Mouse (Mus musculus) left cerebral cortex, postnatal 36 days (tissue): ENCODE measurements at regions not wholly inside any gene's neighbourhood (a gene's known extent, or its start where the extent isn't known, plus 50 kb on each side); places are given as distances from the start of the nearest gene placed in this dataset. TPM values are rescaled to one million over a fixed set of nuclear protein-coding genes. Genes with fewer than 3 reads are reported as not detected.
"Not testable (repeated sequence)": the region's sequence is repeated elsewhere in the genome, so short reads cannot be mapped to it uniquely, and the experiment has no call there.

ENCODE experiments used
- DNase-seq, 2 experiments: peaks; one replicate each; pipeline ENCODE4 v3.0.0; 2021 to 2022; ENCODE audit warnings: low spot score in 2 of 2, mixed read lengths in 1 of 2
- intact Hi-C: fragments of 180-260 bp; cut with DNase I; formaldehyde crosslinking; loops from one replicate; pipeline ENCODE4 v1.15.1; 2025
- microRNA-seq: library from miRNA; unstranded; fragments of <30 nt; microRNA quantifications from one replicate; pipeline ENCODE4 v1.2.0, GENCODE M21; 2022

DNA sequence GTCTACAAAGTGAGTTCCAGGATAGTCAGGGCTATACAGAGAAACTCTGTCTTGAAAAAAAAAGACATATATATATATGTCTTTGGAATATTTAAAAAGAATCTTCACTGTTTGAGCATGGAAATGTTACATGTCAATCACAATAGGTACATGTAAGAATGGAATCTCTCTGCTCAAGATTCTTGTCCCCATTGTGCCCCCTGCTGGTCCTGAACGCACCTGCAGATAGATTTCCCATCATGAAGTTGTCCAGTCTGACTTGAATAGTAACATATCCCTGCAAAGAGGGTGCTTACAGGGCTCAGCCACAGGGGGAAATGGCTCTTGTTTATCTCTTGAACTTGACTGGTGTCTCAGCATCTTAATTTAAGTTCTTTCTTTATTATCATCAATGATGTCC, 337.7 kb upstream of the Zfp386 start:
- intact Hi-C loops: not testable (repeated sequence)

DNA sequence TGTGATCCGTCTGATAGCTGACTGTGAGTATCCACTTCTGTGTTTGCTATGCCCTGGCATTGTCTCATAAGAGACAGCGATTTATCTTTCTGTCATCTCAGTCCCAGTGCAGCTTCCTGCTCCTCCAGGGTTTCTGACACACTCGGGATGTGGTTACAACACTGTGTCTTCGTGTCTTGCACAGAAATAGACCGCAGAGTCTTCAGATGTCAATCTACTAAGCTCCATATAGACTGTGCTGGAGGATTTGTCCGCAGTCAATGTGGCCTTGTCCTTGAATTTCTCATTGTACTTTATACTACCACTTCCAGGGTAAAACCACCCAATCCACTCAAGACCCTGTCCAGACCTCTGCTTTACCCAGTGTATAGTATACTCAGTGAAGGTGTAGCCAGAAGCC, 305.5 kb upstream of the Zfp386 start:
- intact Hi-C loops, DNase-seq: not testable (repeated sequence)

More for the DNA sequence above, 337.7 kb upstream of the Zfp386 start:
- not testable (repeated sequence) for DNase-seq

DNA sequence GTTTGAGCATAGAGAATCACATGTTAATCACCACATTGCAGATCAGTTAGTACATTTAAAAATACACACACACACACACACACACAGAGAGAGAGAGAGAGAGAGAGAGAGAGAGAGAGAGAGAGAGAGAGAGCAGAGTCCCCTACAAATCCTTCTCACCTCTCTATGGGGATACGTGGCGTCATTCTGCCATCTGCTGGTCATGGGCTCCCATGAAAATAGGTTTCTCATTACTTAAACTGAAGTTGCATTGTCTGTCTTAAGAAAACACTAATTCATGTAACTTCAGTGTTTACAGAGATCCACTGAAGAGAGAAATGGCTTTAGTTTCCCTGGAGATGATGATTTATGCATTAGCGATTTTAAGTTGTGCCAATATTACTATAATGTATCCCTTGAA, 297.9 kb upstream of the Zfp386 start:
- intact Hi-C loops: not testable (repeated sequence)

DNA sequence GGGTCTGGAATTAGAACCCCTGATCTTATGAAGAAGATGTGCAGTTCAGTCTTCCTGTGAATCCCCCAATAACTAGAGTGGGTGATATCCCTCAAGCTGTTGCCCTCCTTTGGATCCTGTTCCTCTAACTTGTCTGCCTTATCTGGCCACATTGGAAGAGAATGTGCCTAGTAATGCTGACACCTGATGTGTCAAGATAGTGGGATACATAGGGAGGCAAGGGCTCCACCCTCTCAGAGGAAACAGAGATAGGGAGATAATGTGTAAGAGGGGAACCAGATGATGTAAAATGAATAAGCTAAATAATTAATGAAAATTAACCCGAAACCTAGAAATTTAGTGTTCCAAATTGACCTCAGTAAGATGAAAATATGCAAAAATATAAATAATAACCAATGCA, 294.4 kb upstream of the Zfp386 start:
- DNase-seq, intact Hi-C loops: not testable (repeated sequence)

More for the DNA sequence above, 297.9 kb upstream of the Zfp386 start:
- DNase-seq: not testable (repeated sequence)

DNA sequence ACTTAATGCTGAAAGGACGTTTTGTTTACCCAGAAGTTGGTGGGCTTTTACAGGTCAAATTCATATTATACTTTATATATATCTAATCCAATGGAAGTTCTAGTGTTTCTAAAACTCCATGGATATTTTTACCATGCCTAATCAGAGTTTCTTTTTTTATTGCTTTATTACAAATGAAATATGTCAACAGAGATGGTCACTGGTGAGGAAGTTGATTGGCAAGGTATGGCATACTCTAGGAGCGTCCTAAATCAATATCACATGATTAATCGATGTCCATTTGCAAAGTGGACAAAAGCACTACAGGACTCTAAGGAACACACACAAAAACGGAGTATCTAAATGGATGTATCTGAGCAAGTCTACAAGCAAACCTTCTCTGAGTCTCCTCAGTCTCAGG, 290.0 kb upstream of the Zfp386 start:
- DNase-seq, intact Hi-C loops: not testable (repeated sequence)

DNA sequence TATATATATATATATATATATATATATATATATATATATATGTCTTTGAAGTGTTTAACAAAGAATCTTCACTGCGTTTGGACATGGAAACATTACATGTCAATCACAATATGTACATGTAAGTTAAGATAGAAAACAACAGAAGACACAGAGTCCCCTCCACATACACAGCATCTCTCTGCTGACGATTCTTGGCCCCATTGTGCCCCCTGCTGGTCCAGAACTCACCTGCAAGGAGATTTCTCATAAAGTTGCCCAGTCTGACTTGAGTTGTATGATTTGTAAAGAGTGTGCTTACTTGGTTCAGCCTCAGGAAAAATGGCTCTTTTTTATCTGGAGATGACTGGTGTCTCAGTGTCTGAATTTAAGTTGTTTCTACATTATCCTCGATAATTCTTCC, 288.5 kb upstream of the Zfp386 start:
- intact Hi-C loops, DNase-seq: not testable (repeated sequence)

DNA sequence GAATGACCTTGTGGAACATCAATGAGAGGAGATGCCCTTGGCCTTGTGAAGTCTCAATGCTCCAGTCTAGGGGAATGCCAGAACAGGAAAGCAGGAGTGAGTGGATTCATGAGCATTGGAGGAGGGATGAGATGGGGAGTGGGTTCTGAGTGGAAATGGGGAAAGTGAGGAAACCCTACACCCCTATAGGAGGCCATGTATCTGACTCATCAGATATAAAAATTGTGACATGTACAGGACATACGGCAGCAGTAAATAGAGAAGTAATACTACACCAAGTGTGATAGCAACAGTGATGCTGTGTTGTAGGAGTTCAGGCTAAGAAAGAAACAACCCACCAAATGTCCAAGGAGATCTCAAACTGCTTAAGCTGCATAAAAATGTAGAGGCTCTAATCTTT, 285.8 kb upstream of the Zfp386 start:
- DNase-seq, intact Hi-C loops: not testable (repeated sequence)

DNA sequence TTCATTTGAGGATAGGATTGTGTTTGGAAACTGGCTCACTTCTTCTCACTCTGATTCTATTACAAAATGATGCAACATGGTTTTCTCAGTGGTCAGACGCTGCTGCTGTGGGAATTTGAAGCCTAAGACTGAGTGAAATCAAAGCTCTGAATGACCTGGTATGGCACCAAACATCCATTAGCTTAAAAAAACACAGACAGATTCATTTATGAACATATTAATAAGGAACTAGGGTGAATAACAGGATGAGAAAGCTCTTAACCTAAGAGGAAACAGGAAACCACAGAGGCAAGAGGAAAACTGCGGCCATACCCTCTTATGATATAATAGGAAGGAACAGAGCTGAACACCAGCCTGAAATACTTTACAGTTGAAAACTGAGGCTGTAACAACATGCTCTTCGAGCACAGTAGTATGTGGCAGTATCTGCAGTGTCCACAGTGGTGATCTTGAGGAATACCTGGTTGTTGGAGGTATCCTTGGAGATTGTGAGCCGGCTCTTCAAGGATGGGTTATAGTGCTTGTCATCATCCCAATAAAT, 282.5 kb upstream of the Zfp386 start:
- DNase-seq, intact Hi-C loops: not testable (repeated sequence)

DNA sequence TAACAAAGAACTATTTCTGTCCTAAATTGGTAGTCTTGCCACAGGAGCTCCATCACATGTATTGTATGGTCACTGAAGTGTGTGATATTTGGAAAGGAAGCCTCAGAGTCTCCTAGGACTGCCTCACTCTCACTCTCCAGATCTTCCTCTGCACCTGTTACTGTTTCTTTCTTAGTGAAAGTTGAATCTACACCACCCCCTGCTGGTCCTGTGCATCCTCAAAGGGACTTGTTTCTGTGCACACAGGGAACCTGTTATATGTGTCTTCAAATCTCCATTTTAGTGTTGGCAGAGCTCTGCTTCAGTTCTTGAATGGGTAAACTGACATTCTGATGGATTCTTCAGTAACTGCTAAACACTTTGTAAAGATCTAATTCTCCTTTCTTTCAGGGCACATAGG, 276.3 kb upstream of the Zfp386 start:
- intact Hi-C loops, DNase-seq: not testable (repeated sequence)

DNA sequence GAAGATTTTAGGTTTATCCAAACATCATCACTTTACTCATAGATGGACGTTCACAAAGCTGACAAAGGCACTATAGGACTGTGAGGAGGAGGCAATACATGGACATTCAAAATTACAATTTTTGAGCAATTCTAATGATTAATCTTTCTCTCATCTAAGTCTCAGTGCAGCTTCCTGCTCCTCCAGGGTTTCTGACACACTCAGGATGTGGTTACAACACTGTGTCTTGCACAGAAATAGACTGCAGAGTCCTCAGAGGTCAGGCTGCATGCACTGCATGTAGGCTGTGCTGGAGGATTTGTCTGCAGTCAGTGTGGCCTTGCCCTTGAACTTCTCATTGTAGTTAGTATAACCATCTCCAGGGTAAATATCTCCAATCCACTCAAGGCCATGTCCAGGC, 257.2 kb upstream of the Zfp386 start:
- DNase-seq, intact Hi-C loops: not testable (repeated sequence)

DNA sequence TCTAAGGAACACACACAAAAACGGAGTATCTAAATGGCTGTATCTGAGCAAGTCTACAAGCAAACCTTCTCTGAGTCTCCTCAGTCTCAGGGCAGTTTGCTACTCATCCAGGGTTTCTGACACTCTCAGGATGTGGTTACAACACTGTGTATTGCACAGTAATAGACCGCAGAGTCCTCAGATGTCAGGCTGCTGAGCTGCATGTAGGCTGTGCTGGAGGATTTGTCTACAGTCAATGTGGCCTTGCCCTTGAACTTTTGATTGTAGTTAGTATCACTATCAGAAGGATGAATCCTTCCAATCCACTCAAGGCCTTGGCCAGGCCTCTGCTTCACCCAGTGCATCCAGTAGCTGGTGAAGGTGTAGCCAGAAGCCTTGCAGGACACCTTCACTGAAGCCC, 245.0 kb upstream of the Zfp386 start:
- DNase-seq, intact Hi-C loops: not testable (repeated sequence)

DNA sequence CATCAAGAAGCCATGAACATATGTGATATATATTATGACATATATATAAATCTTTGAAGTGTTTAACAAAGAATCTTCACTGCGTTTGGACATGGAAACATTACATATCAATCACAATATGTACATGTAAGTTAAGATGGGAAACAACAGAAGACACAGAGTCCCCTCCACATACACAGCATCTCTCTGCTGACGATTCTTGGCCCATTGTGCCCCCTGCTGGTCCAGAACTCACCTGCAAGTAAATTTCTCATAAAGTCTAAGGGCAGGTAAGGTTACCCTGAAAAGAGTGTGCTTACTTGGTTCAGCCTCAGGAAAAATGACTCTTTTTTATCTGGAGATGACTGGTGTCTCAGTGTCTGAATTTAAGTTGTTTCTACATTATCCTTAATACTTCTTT, 243.8 kb upstream of the Zfp386 start:
- DNase-seq, intact Hi-C loops: not testable (repeated sequence)

DNA sequence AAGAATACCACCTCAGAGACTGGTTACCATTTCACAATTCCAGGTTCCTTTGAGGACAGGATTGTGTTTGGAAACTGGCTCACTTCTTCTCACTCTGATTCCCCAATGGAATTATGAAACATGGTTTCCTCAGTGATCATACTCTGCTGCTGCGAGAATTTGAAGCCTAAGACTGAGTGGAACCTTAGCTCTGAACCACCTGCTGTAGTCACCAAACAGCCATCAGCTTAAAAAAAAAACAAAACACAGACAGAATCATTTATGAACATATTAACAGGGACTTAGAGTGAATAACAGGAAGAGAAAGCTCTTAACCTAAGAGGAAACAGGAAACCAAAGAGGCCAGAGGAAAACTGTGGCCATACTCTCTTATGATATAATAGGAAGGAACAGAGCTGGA, 239.5 kb upstream of the Zfp386 start:
- intact Hi-C loops: no loop called here
- DNase-seq: no peak

Small RNA genes in the stretch of these regions (microRNA-seq; reads per million reads assigned to microRNA genes)
- gene Gm27722 (not detected), gene Mir6388 (not detected)
